Mouse (Mus musculus): ENCODE results near the gene Tmem192. TPM values are rescaled to one million over a fixed set of nuclear protein-coding genes. Genes with fewer than 3 reads are reported as not detected.

Gene Tmem192
- polyA plus RNA-seq (2014; fragmentation: Nextera tagmentation; extraction: Ambion mirVana), result 18.6 and 19.3 TPM in 2 replicates

DNA sequence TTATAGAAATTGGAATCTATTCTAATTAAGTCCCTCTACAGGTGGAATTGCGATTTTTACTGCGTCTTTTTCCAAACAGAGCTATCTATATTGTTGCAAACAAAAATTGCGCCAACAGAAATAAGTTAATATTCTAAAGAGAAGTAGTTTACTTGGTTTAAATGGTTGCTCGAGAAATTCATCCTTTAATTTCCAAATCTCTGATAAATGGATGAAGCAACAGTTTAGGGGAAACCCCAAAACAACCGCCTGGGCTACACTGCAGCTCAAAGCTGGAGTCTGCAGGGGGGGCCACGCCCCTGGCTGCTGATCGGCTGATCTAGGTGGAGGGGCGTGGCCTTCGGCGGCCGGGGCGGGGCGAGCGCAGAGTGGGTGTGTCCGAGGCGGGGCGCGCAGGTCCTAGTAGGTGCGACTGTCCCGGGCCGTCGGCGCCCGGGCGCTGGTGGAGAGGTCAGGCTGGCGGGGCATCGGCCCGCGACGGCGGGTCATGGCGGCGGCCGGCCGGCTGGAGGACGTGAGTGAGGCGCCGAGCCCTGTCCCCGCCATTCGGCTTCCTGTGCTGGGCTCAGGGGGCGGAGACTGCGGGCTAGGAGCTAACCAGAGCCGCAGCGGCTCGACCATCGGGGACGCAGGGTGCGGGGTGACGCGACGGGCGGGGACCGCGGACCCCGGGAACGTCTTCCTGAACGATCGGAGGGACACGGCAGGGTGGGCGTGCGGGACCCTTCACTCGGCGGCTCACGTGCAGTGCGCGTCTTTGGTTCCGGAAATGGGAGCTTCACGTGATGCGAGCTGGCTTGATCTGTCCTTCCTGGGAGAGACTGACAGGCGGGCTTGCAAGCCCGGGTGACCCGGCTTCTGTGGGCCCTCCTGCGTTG is at the start of gene Tmem192:
Gene Tmem192, plus strand, starts transcription at position 366 of the 878 bp plus-strand sequence.
- WGBS, result 1% methylated on average over 66 of the region's 73 CpGs
- peak within 1 kb of the TSS; percentile 58 for H3K9ac ChIP-seq (ENCODE audit: low read depth, low read length)

DNA sequence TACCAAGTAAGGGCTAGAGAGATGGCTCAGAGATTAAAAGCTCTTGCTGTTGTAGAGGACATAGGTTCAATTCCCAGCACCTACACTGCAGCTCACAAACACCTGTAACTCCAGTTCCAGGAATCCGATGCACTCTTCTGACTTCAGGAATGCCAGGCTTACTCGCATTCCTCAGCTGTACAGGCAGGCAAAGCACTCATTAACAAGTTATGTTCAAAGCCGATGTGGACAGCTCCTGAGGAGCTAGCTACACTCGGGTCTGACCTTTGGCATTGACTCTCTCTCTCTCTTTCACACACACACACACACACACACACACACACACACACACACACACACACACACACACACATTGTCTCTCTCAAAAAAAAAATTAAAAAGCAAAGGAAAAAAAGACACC is 48.3 kb upstream of the Tmem192 start:
- Histone ChIP-seq H3K4me1 (replicated peaks; ENCODE audit: control insufficient read depth, insufficient read depth, low read length) (no peaks in the 10 kb centered on the region), H3K9me3 (ENCODE audit: control insufficient read depth, low read length) (no peaks in the 10 kb centered on the region), H3K36me3 (ENCODE audit: control insufficient read depth, insufficient read depth, low read length) (no peaks in the 10 kb centered on the region), H3K4me3 (ENCODE audit: low read depth, low read length) (no peak overlapping the region), H3K4me2 (replicated peaks; ENCODE audit: low read depth, low read length) (no peak overlapping the region), H3K27me3 (ENCODE audit: control insufficient read depth, insufficient read depth, low read length) (no peaks in the 10 kb centered on the region), H3K9ac (ENCODE audit: low read depth, low read length) (no peak overlapping the region), H3K27ac (ENCODE audit: low read depth, low read length) (no peak overlapping the region)
- ATAC-seq (ENCODE audit: low FRiP score) (no peak), DNase-seq (ENCODE audit: low spot score) (no peak)
- WGBS, result 42% methylated on average over 4 of the region's 4 CpGs

More for the DNA sequence above, at the start of gene Tmem192:
- H3K27me3 ChIP-seq (ENCODE audit: control insufficient read depth, insufficient read depth, low read length), result 0 out of 2 replicates have a peak, but pooled peaks cover 2% of the 10 kb centered on the region
- H3K27ac ChIP-seq (ENCODE audit: low read depth, low read length), result peak within 1 kb of the TSS; percentile 67
- peak within 1 kb of the TSS; percentile 63 for H3K4me2 ChIP-seq (replicated peaks; ENCODE audit: low read depth, low read length)
- no peaks in the 10 kb centered on the region for H3K9me3 ChIP-seq (ENCODE audit: control insufficient read depth, low read length)
- H3K4me1 ChIP-seq (replicated peaks; ENCODE audit: control insufficient read depth, insufficient read depth, low read length), result no peaks in the 10 kb centered on the region
- H3K36me3 ChIP-seq (ENCODE audit: control insufficient read depth, insufficient read depth, low read length), result no peaks in the 10 kb centered on the region
- ATAC-seq (ENCODE audit: low FRiP score) (peak; percentile 96), DNase-seq (ENCODE audit: low spot score) (peak; percentile 90)
- H3K4me3 ChIP-seq (ENCODE audit: low read depth, low read length), result peak within 1 kb of the TSS; percentile 72

DNA sequence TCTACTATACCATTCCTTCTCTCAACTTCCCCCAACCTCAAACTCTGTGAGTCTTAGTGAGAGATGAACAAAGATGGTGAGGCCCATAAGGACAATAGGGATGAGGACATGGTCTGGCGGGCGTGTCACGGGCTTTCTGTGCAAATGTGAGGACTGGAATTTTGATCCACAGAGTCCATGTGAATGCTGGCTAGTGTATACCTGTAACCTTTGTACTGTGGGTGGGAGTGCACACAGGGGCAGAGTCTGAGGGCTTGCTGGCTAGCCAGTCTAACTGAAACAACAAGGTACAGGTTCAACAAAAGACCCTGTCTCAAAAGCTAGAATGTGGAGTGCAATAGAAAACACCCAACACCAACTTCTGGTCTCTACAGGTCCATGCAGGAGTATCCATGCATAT is 46.3 kb upstream of the Tmem192 start:
- H3K36me3 ChIP-seq (ENCODE audit: control insufficient read depth, insufficient read depth, low read length), result no peaks in the 10 kb centered on the region
- no peaks in the 10 kb centered on the region for H3K4me1 ChIP-seq (replicated peaks; ENCODE audit: control insufficient read depth, insufficient read depth, low read length)
- H3K27me3 ChIP-seq (ENCODE audit: control insufficient read depth, insufficient read depth, low read length), result no peaks in the 10 kb centered on the region
- no peak overlapping the region for H3K4me2 ChIP-seq (replicated peaks; ENCODE audit: low read depth, low read length)
- no peaks in the 10 kb centered on the region for H3K9me3 ChIP-seq (ENCODE audit: control insufficient read depth, low read length)
- ATAC-seq (ENCODE audit: low FRiP score) (no peak), DNase-seq (ENCODE audit: low spot score) (no peak)
- H3K4me3 ChIP-seq (ENCODE audit: low read depth, low read length), result no peak overlapping the region
- no peak overlapping the region for H3K9ac ChIP-seq (ENCODE audit: low read depth, low read length)
- WGBS, result 91% methylated on average over 3 of the region's 3 CpGs
- no peak overlapping the region for H3K27ac ChIP-seq (ENCODE audit: low read depth, low read length)

- WGBS, result 62% methylated on average over 7 of the region's 7 CpGs
- ATAC-seq (ENCODE audit: low FRiP score) (no peak), DNase-seq (ENCODE audit: low spot score) (no peak)
- Histone ChIP-seq H3K36me3 (ENCODE audit: control insufficient read depth, insufficient read depth, low read length) (no peaks in the 10 kb centered on the region), H3K4me2 (replicated peaks; ENCODE audit: low read depth, low read length) (no peak overlapping the region), H3K9me3 (ENCODE audit: control insufficient read depth, low read length) (no peaks in the 10 kb centered on the region), H3K27me3 (ENCODE audit: control insufficient read depth, insufficient read depth, low read length) (no peaks in the 10 kb centered on the region), H3K4me1 (replicated peaks; ENCODE audit: control insufficient read depth, insufficient read depth, low read length) (no peaks in the 10 kb centered on the region), H3K9ac (ENCODE audit: low read depth, low read length) (no peak overlapping the region), H3K27ac (ENCODE audit: low read depth, low read length) (no peak overlapping the region), H3K4me3 (ENCODE audit: low read depth, low read length) (no peak overlapping the region)
These were observed 45.3 kb upstream of the Tmem192 start for GRCm38 (mm10) chr8:64901527-64902156.

DNA sequence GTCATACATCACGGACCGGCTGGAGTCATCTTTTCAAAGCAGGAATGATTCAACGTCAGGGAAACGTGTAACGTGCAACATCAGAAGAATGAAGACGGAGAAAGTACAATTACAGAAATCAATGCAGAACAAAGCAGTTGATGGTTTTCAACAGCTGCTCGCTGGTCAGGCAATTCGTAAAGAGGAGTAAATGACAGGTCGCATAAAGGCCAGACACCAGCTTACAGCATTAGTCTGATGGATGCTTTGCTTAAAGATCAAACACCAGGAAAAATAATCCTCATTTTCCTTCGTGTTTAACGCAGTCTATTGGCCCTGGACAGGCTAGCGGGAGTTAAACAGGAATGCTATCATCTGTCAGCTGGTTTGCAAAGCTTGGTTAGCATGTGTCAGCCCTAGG is 44.8 kb upstream of the Tmem192 start:
- H3K27me3 ChIP-seq (ENCODE audit: control insufficient read depth, insufficient read depth, low read length), result no peaks in the 10 kb centered on the region
- H3K36me3 ChIP-seq (ENCODE audit: control insufficient read depth, insufficient read depth, low read length), result no peaks in the 10 kb centered on the region
- 68% methylated on average over 12 of the region's 12 CpGs for WGBS
- no peak overlapping the region for H3K4me3 ChIP-seq (ENCODE audit: low read depth, low read length)
- H3K9ac ChIP-seq (ENCODE audit: low read depth, low read length), result no peak overlapping the region
- H3K4me1 ChIP-seq (replicated peaks; ENCODE audit: control insufficient read depth, insufficient read depth, low read length), result no peaks in the 10 kb centered on the region
- H3K4me2 ChIP-seq (replicated peaks; ENCODE audit: low read depth, low read length), result no peak overlapping the region
- H3K27ac ChIP-seq (ENCODE audit: low read depth, low read length), result no peak overlapping the region
- no peaks in the 10 kb centered on the region for H3K9me3 ChIP-seq (ENCODE audit: control insufficient read depth, low read length)
- DNase-seq (ENCODE audit: low spot score) (no peak), ATAC-seq (ENCODE audit: low FRiP score) (no peak)

GRCm38 (mm10) chr8:64903778-64904177 is 43.2 kb upstream of the Tmem192 start:
- DNase-seq (ENCODE audit: low spot score), result no peak
- H3K36me3 ChIP-seq (ENCODE audit: control insufficient read depth, insufficient read depth, low read length), result no peaks in the 10 kb centered on the region
- 69% methylated on average over 3 of the region's 3 CpGs for WGBS
- no peak overlapping the region for H3K27ac ChIP-seq (ENCODE audit: low read depth, low read length)
- no peaks in the 10 kb centered on the region for H3K4me1 ChIP-seq (replicated peaks; ENCODE audit: control insufficient read depth, insufficient read depth, low read length)
- no peak overlapping the region for H3K4me3 ChIP-seq (ENCODE audit: low read depth, low read length)
- H3K9me3 ChIP-seq (ENCODE audit: control insufficient read depth, low read length), result no peaks in the 10 kb centered on the region
- no peak for ATAC-seq (ENCODE audit: low FRiP score)
- no peak overlapping the region for H3K4me2 ChIP-seq (replicated peaks; ENCODE audit: low read depth, low read length)
- no peaks in the 10 kb centered on the region for H3K27me3 ChIP-seq (ENCODE audit: control insufficient read depth, insufficient read depth, low read length)
- H3K9ac ChIP-seq (ENCODE audit: low read depth, low read length), result no peak overlapping the region

DNA sequence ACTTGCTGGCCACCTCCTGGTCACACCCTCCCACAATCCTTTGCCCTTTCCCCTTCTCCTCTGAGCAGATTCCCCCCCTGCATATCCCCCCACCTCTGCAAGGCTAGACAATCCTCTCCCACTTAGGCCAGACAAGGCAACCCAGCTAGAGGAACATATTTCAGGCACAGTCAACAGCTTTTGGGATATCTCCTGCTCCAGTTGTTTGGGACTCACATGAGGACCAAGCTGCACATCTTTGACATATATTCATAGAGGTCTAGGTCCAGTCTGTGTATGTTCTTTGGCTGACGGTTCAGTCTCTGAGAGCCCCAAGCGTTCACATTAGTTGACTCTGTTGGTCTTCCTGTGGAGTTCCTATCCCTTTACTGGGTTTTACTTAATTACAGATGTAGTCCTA is 37.0 kb upstream of the Tmem192 start:
- ATAC-seq (ENCODE audit: low FRiP score) (no peak), DNase-seq (ENCODE audit: low spot score) (no peak)
- WGBS, result 97% methylated on average over 2 of the region's 2 CpGs
- no peaks in the 10 kb centered on the region for H3K9me3 ChIP-seq (ENCODE audit: control insufficient read depth, low read length)
- H3K36me3 ChIP-seq (ENCODE audit: control insufficient read depth, insufficient read depth, low read length), result no peaks in the 10 kb centered on the region
- H3K4me3 ChIP-seq (ENCODE audit: low read depth, low read length), result no peak overlapping the region
- H3K27ac ChIP-seq (ENCODE audit: low read depth, low read length), result no peak overlapping the region
- no peaks in the 10 kb centered on the region for H3K4me1 ChIP-seq (replicated peaks; ENCODE audit: control insufficient read depth, insufficient read depth, low read length)
- H3K9ac ChIP-seq (ENCODE audit: low read depth, low read length), result no peak overlapping the region
- H3K27me3 ChIP-seq (ENCODE audit: control insufficient read depth, insufficient read depth, low read length), result no peaks in the 10 kb centered on the region
- no peak overlapping the region for H3K4me2 ChIP-seq (replicated peaks; ENCODE audit: low read depth, low read length)

- Histone ChIP-seq H3K9ac (ENCODE audit: low read depth, low read length) (no peak overlapping the region), H3K4me1 (replicated peaks; ENCODE audit: control insufficient read depth, insufficient read depth, low read length) (no peaks in the 10 kb centered on the region), H3K4me3 (ENCODE audit: low read depth, low read length) (no peak overlapping the region), H3K27ac (ENCODE audit: low read depth, low read length) (no peak overlapping the region), H3K36me3 (ENCODE audit: control insufficient read depth, insufficient read depth, low read length) (no peaks in the 10 kb centered on the region), H3K4me2 (replicated peaks; ENCODE audit: low read depth, low read length) (no peak overlapping the region), H3K27me3 (ENCODE audit: control insufficient read depth, insufficient read depth, low read length) (no peaks in the 10 kb centered on the region), H3K9me3 (ENCODE audit: control insufficient read depth, low read length) (no peaks in the 10 kb centered on the region)
- WGBS, result 75% methylated on average over 5 of the region's 5 CpGs
- no peak for DNase-seq (ENCODE audit: low spot score)
- ATAC-seq (ENCODE audit: low FRiP score), result no peak
These were observed 30.2 kb upstream of the Tmem192 start for GRCm38 (mm10) chr8:64916793-64917192.
